In the genomic region with DNA sequence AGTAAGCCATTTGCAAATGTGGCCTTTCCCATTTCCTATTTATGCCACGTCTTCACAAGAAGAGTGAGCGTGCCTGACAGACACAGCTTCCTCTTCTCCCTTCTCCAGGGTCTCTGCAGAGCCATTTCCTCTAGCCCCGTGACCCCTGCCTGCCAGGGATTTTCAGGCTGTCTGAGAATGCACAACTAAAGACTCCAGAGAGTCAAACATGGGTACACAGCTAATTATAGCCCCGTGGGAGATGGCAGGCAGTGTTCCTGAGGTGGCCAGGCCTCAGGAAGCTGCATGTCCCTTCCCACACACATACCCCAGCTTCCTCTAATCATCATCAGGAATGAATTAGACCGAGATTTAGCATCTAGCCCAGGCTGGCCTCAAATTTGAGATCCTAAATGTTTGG, we compare ENCODE assay signal across 8 mouse cellular contexts. TPM values are rescaled to one million over a fixed set of nuclear protein-coding genes. Genes with fewer than 3 reads are reported as not detected.
DNase-seq lines count a peak whose midpoint lies in the region; ATAC-seq and TF ChIP-seq lines count a peak whose summit lies in the region.

No protein-coding gene starts in this region.

- H3K36me3 ChIP-seq in embryonic facial prominence, embryonic 10.5 days (replicated peaks), result peaks cover 18% of the 10 kb centered on the region; the same call in 1 of the 2 replicates
- no peaks in the 10 kb centered on the region for H3K36me3 ChIP-seq in hindbrain, embryonic 13.5 days
- peaks cover 46% of the 10 kb centered on the region for H3K36me3 ChIP-seq in liver, adult 2 months (ENCODE audit: control insufficient read depth, insufficient read depth, low read length)
- no peaks in the 10 kb centered on the region for H3K36me3 ChIP-seq in stomach, embryonic 15.5 days

- no peaks in the 10 kb centered on the region for H3K27me3 ChIP-seq in embryonic facial prominence, embryonic 10.5 days (replicated peaks; ENCODE audit: low read depth, poor library complexity, severe bottlenecking)
- H3K27me3 ChIP-seq in hindbrain, embryonic 13.5 days, result no peaks in the 10 kb centered on the region
- H3K27me3 ChIP-seq in liver, adult 2 months (ENCODE audit: control insufficient read depth, insufficient read depth, low read length), result no peaks in the 10 kb centered on the region
- no peaks in the 10 kb centered on the region for H3K27me3 ChIP-seq in stomach, embryonic 15.5 days (replicated peaks)

- peaks cover 2% of the 10 kb centered on the region; the same call in 1 of the 2 replicates for H3K79me2 ChIP-seq in liver, adult 2 months (ENCODE audit: control insufficient read depth, insufficient read depth, low read length)

- peak overlapping the region; percentile 72 for H3K27ac ChIP-seq in embryonic facial prominence, embryonic 10.5 days (replicated peaks)
- H3K27ac ChIP-seq in hindbrain, embryonic 13.5 days, result peak overlapping the region; percentile 78
- H3K27ac ChIP-seq in liver, adult 2 months (replicated peaks; ENCODE audit: insufficient read depth, low read depth, low read length), result peak overlapping the region; percentile 37; the same call in 1 of the 2 replicates
- H3K27ac ChIP-seq in stomach, embryonic 15.5 days, result peak overlapping the region; percentile 64
- H3K27ac ChIP-seq in left cerebral cortex, adult 2 months, result no peak overlapping the region

- peak; percentile 25 for DNase-seq in adrenal gland, postnatal 25 days
- DNase-seq in embryonic facial prominence, embryonic 10.5 days (ENCODE audit: low spot score), result peak; percentile 59
- no peak for DNase-seq in liver, adult 2 months (ENCODE audit: extremely low read depth, low read depth, low spot score)
- no peak for DNase-seq in left cerebral cortex, adult 2 months (ENCODE audit: extremely low spot score in 1 of 2, low spot score in 2 of 2)
- DNase-seq in ovary, postnatal 10 days (ENCODE audit: low spot score), result no peak
- no peak for DNase-seq in testis, postnatal 14 days (ENCODE audit: low spot score)

- no peak overlapping the region for H3K4me2 ChIP-seq in hindbrain, embryonic 13.5 days
- no peak overlapping the region for H3K4me2 ChIP-seq in stomach, embryonic 15.5 days

- intact Hi-C loops in left cerebral cortex, adult 2 months (cut with DNase I), result no loop called here

- no peak; the same call in 1 of the 2 replicates for ATAC-seq in hindbrain, embryonic 13.5 days (ENCODE audit: low FRiP score)
- ATAC-seq in stomach, embryonic 15.5 days (ENCODE audit: insufficient read depth, low FRiP score, low read depth), result no peak

- H3K9me3 ChIP-seq in embryonic facial prominence, embryonic 10.5 days, result no peaks in the 10 kb centered on the region
- no peaks in the 10 kb centered on the region for H3K9me3 ChIP-seq in hindbrain, embryonic 13.5 days
- H3K9me3 ChIP-seq in stomach, embryonic 15.5 days, result no peaks in the 10 kb centered on the region

- peak overlapping the region; percentile 40; the same call in 1 of the 2 replicates for H3K9ac ChIP-seq in hindbrain, embryonic 13.5 days
- H3K9ac ChIP-seq in liver, adult 2 months (ENCODE audit: low read depth, low read length), result no peak overlapping the region
- no peak overlapping the region for H3K9ac ChIP-seq in stomach, embryonic 15.5 days

- TF ChIP-seq POLR2A in liver, adult 2 months (IDR thresholded peaks at IDR 0.05; ENCODE audit: extremely low read depth, insufficient read depth, low read length), result no peak

- WGBS in embryonic facial prominence, embryonic 10.5 days, result 21% methylated on average over 5 of the region's 5 CpGs
- WGBS in hindbrain, embryonic 13.5 days, result 44% methylated on average over 5 of the region's 5 CpGs
- WGBS in liver, adult 2 months, result 73% methylated on average over 5 of the region's 5 CpGs
- WGBS in stomach, embryonic 15.5 days, result 34% methylated on average over 5 of the region's 5 CpGs

- peaks cover 41% of the 10 kb centered on the region for H3K4me1 ChIP-seq in embryonic facial prominence, embryonic 10.5 days
- peaks cover 19% of the 10 kb centered on the region for H3K4me1 ChIP-seq in hindbrain, embryonic 13.5 days (replicated peaks)
- peaks cover 8% of the 10 kb centered on the region; the same call in 1 of the 2 replicates for H3K4me1 ChIP-seq in liver, adult 2 months (ENCODE audit: control insufficient read depth, insufficient read depth, low read length)
- H3K4me1 ChIP-seq in stomach, embryonic 15.5 days, result 0 out of 2 replicates have a peak, but pooled peaks cover 18% of the 10 kb centered on the region

- no peak for TF ChIP-seq CTCF in liver, adult 2 months (IDR thresholded peaks at IDR 0.05; ENCODE audit: low read depth, low read length)
- no peak for TF ChIP-seq CTCF in left cerebral cortex, adult 2 months (IDR thresholded peaks at IDR 0.05)

- H3K4me3 ChIP-seq in embryonic facial prominence, embryonic 10.5 days, result no peak overlapping the region
- H3K4me3 ChIP-seq in hindbrain, embryonic 13.5 days, result no peak overlapping the region
- H3K4me3 ChIP-seq in liver, adult 2 months (ENCODE audit: insufficient read depth, low read depth, low read length), result no peak overlapping the region
- no peak overlapping the region for H3K4me3 ChIP-seq in stomach, embryonic 15.5 days (replicated peaks)
- H3K4me3 ChIP-seq in left cerebral cortex, adult 2 months, result no peak overlapping the region

RNA-seq across cellular contexts. Expression of a gene that starts 20.6 kb away (rescaled TPM):
- 108 and 116 TPM in 2 replicates for total RNA-seq in adrenal gland, postnatal 25 days (2021)
- 120 and 127 TPM in 2 replicates for polyA plus RNA-seq in embryonic facial prominence, embryonic 10.5 days (2016; fragmentation: Nextera tagmentation; extraction: Ambion mirVana)
- polyA plus RNA-seq in hindbrain, embryonic 13.5 days (2015; fragmentation: Nextera tagmentation; extraction: Ambion mirVana), result 80.0 and 81.9 TPM in 2 replicates
- 10.0 and 11.4 TPM in 2 replicates for total RNA-seq in liver, adult 2 months (2014; rRNA removed)
- 7.4 and 7.8 TPM in 2 replicates for polyA plus RNA-seq in liver, adult 2 months (2012; rRNA removed)
- polyA plus RNA-seq in stomach, embryonic 15.5 days (2015; fragmentation: Nextera tagmentation; extraction: Ambion mirVana), result 67.5 and 68.7 TPM in 2 replicates
- 1 to 10 TPM; 3.9 to 4.4 TPM for total RNA-seq in left cerebral cortex, adult 2 months (2021)

RNA-seq across cellular contexts. Expression of a gene that starts 57.8 kb away (rescaled TPM):
- not detected in 2 replicates for total RNA-seq in adrenal gland, postnatal 25 days (2021)
- 1.7 and 2.0 TPM in 2 replicates for polyA plus RNA-seq in embryonic facial prominence, embryonic 10.5 days (2016; fragmentation: Nextera tagmentation; extraction: Ambion mirVana)
- polyA plus RNA-seq in hindbrain, embryonic 13.5 days (2015; fragmentation: Nextera tagmentation; extraction: Ambion mirVana), result 0.91 and 1.1 TPM in 2 replicates
- total RNA-seq in liver, adult 2 months (2014; rRNA removed), result 0.07 TPM in 1 of 2 replicates, not detected in the other
- 0.06 and 0.15 TPM in 2 replicates for polyA plus RNA-seq in liver, adult 2 months (2012; rRNA removed)
- 0.42 and 0.67 TPM in 2 replicates for polyA plus RNA-seq in stomach, embryonic 15.5 days (2015; fragmentation: Nextera tagmentation; extraction: Ambion mirVana)
- 1 to 10 TPM; 1.2 to 1.3 TPM for total RNA-seq in left cerebral cortex, adult 2 months (2021)

Comparison
In these comparisons a context has a peak if more than half of its experiments do, and no peak if none do; other contexts are left out.
1. DNase-seq: peak in adrenal gland, postnatal 25 days (single experiment) and embryonic facial prominence, embryonic 10.5 days (single experiment); none in liver, adult 2 months (single experiment), left cerebral cortex, adult 2 months (0 of 2), ovary, postnatal 10 days (single experiment) and testis, postnatal 14 days (single experiment).